Mouse (Mus musculus) neutrophil, adult 59 days (primary cell): ENCODE measurements around the gene Vmn2r104. TPM values are rescaled to one million over a fixed set of nuclear protein-coding genes. Genes with fewer than 3 reads are reported as not detected.

Experiments
- total RNA-seq, 2 experiments: library from RNA; stranded (reverse); gene quantifications; 1 replicate in 1 of 2; 2 replicates in 1 of 2; pipeline ENCODE4 v1.2.4; 2023

Gene Vmn2r104
- total RNA-seq, result not detected

DNA sequence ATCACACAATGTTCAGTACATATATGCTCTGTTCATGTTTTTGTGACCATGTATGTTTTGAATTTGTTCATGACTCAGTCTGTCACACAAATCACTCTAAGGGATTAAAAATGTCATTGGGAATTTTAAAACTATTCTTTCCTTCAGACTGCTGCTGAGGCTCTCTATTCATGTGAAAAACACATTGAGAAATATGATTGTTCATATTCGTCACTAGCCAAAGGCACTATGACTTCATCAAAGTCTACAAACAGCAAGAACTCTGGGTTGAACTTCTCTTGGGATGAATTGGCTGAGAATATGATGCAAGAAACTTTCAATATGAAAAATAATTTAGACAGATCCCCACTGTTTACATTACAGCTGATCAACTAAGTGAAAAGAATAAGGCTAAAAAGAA is at the start of gene Vmn2r104:
TSS of gene Vmn2r104 (minus strand) at position 101 of the 400 bp plus-strand sequence.

Other genes with a start within 250 kb of the Vmn2r104 start
- gene Fpr-rs7, start 65.9 kb upstream of the Vmn2r104 start, total RNA-seq, result not detected
- not detected for gene Fpr-rs6, start 134.8 kb upstream of the Vmn2r104 start, total RNA-seq
- not detected for gene Vmn2r105, start 186.7 kb upstream of the Vmn2r104 start, total RNA-seq
- not detected for gene Vmn2r106, start 237.2 kb upstream of the Vmn2r104 start, total RNA-seq